Mouse (Mus musculus) neural tube, embryonic 11.5 days (tissue): ENCODE results near the gene Tchp. TPM values are rescaled to one million over a fixed set of nuclear protein-coding genes. Genes with fewer than 3 reads are reported as not detected.

ENCODE experiments used
- microRNA-seq: library from miRNA; unstranded; fragments of <30 nt; microRNA quantifications from one replicate; pipeline ENCODE4, GENCODE M21; 2016
- polyA plus RNA-seq: library from polyadenylated mRNA; unstranded; fragments of >200 nt; fragmentation: Nextera tagmentation; extraction: Ambion mirVana; gene quantifications from 2 replicates; pipeline ENCODE4 v1.2.1, GENCODE M21; 2014

The Tchp gene
- polyA plus RNA-seq, 1 experiment from 2014 or later, result 12.8 TPM

Small RNA genes within 50 kb of the gene (microRNA-seq; reads per million reads assigned to microRNA genes)
- gene Mir7028, result not detected

Other genes starting within 250 kb of the Tchp start
- gene Fam222a, start 139.7 kb upstream of the Tchp start, polyA plus RNA-seq, result 5.0 and 7.5 TPM in 2 replicates
- 0.32 and 0.81 TPM in 2 replicates for gene Trpv4, start 49.3 kb upstream of the Tchp start, polyA plus RNA-seq
- gene Gltp, start 16.8 kb upstream of the Tchp start, polyA plus RNA-seq, result 68.9 and 72.6 TPM in 2 replicates
- 75.4 and 88.6 TPM in 2 replicates for gene Ankrd13a, start 66.9 kb downstream of the Tchp start, polyA plus RNA-seq
- gene Git2, start 67.8 kb downstream of the Tchp start, polyA plus RNA-seq, result 35.1 and 46.9 TPM in 2 replicates
- 162 TPM in 2 replicates for gene 1500011B03Rik, start 115.7 kb downstream of the Tchp start, polyA plus RNA-seq
- gene 4930519G04Rik, start 145.9 kb downstream of the Tchp start, polyA plus RNA-seq, result not detected in 2 replicates
- gene Gm9936, start 150.9 kb downstream of the Tchp start, polyA plus RNA-seq, result 0.39 and 0.54 TPM in 2 replicates
- gene Oasl2, start 189.2 kb downstream of the Tchp start, polyA plus RNA-seq, result 0.81 and 1.8 TPM in 2 replicates
- 0.20 TPM in 1 of 2 replicates, not detected in the other for gene Oasl1, start 215.5 kb downstream of the Tchp start, polyA plus RNA-seq
- 47.2 and 48.8 TPM in 2 replicates for gene 2210016L21Rik, start 234.4 kb downstream of the Tchp start, polyA plus RNA-seq